In the genomic region with DNA sequence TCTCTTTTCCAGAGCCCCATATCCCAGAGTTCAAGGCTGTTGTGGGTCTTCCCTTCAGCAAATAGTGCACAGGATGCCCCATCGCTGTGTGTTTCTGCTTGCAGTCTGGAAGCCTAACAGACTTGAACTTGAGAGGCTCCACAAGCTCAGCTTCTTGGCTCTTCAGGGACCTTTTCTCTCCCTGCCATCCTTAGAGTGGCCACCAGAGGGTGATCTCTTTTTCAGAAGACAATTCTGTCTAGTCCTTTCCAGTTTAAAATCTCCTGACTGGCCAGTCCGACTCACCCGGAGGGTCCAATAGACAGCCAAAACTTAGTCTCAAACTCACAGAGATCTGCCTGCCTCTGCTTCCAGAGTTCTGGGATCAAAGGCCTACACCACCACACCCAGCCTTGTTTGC, we compare ENCODE assay signal across 7 mouse cellular contexts. TPM values are rescaled to one million over a fixed set of nuclear protein-coding genes. Genes with fewer than 3 reads are reported as not detected.
DNase-seq lines count a peak whose midpoint lies in the region; ATAC-seq lines count a peak whose summit lies in the region.

No protein-coding gene starts in this region.

- intact Hi-C loops in left cerebral cortex, postnatal 25 days (cut with DNase I) = no loop called here

- no peak overlapping the region for H3K4me3 ChIP-seq in intestine, embryonic 14.5 days (ENCODE audit: low read depth, low read length)
- no peak overlapping the region for H3K4me3 ChIP-seq in intestine, embryonic 15.5 days (replicated peaks)

- no peak overlapping the region for H3K27ac ChIP-seq in intestine, embryonic 14.5 days (ENCODE audit: low read depth)
- H3K27ac ChIP-seq in intestine, embryonic 15.5 days = no peak overlapping the region

- WGBS in intestine, embryonic 14.5 days = 37% methylated on average over 3 of the region's 3 CpGs
- whole genome bisulfite sequencing in intestine, embryonic 15.5 days = 28% methylated on average over 3 of the region's 3 CpGs

- no peaks in the 10 kb centered on the region for H3K36me3 ChIP-seq in intestine, embryonic 14.5 days (ENCODE audit: control insufficient read depth, insufficient read depth, low read length)
- no peaks in the 10 kb centered on the region for H3K36me3 ChIP-seq in intestine, embryonic 15.5 days
- H3K36me3 ChIP-seq in splenic B cell, adult 2 months (ENCODE audit: control insufficient read depth, insufficient read depth, low read length, poor library complexity, severe bottlenecking) = no peaks in the 10 kb centered on the region

- no peak for ATAC-seq in intestine, embryonic 14.5 days (replicated peaks; ENCODE audit: low FRiP score, low TSS enrichment, low read depth)
- no peak for ATAC-seq in intestine, embryonic 15.5 days

- H3K9me3 ChIP-seq in intestine, embryonic 14.5 days (ENCODE audit: control insufficient read depth, low read length) = no peaks in the 10 kb centered on the region
- no peaks in the 10 kb centered on the region for H3K9me3 ChIP-seq in intestine, embryonic 15.5 days

- H3K4me2 ChIP-seq in intestine, embryonic 14.5 days (ENCODE audit: low read length) = no peak overlapping the region
- no peak overlapping the region for H3K4me2 ChIP-seq in intestine, embryonic 15.5 days (replicated peaks)

- H3K9ac ChIP-seq in intestine, embryonic 14.5 days (ENCODE audit: low read length) = no peak overlapping the region
- H3K9ac ChIP-seq in intestine, embryonic 15.5 days = no peak overlapping the region

- H3K4me1 ChIP-seq in intestine, embryonic 14.5 days (replicated peaks; ENCODE audit: control insufficient read depth, insufficient read depth, low read length) = no peaks in the 10 kb centered on the region
- no peaks in the 10 kb centered on the region for H3K4me1 ChIP-seq in intestine, embryonic 15.5 days (replicated peaks)

- peak; percentile 70 for DNase-seq in intestine, embryonic 14.5 days (ENCODE audit: low spot score)
- DNase-seq in 3134 (ENCODE audit: extremely low read depth, insufficient read length, low spot score) (peak; percentile 53), 3T3-L1 (ENCODE audit: low read depth, low spot score) (peak; percentile 90)
- peak; percentile 71 to 75 for DNase-seq in adrenal gland, postnatal 36 days
- peak; percentile 47 to 67 for DNase-seq in left cerebral cortex, postnatal 25 days (ENCODE audit: low spot score in 2 of 2)
- DNase-seq in splenic B cell, adult 2 months (ENCODE audit: low read depth, low spot score) = peak; percentile 50

- no peaks in the 10 kb centered on the region for H3K27me3 ChIP-seq in intestine, embryonic 14.5 days (replicated peaks; ENCODE audit: control insufficient read depth, insufficient read depth, low read length)
- H3K27me3 ChIP-seq in intestine, embryonic 15.5 days (replicated peaks) = 0 out of 2 replicates have a peak, but pooled peaks cover 2% of the 10 kb centered on the region
- no peaks in the 10 kb centered on the region for H3K27me3 ChIP-seq in splenic B cell, adult 2 months (ENCODE audit: control insufficient read depth, insufficient read depth, low read length, poor library complexity, severe bottlenecking)

RNA-seq across cellular contexts. Expression of gene Vgf, which starts 16.2 kb away (rescaled TPM):
- 0.36 and 0.53 TPM in 2 replicates for polyA plus RNA-seq in intestine, embryonic 14.5 days (2014; fragmentation: Nextera tagmentation; extraction: Ambion mirVana)
- polyA plus RNA-seq in intestine, embryonic 15.5 days (2015; fragmentation: Nextera tagmentation; extraction: Ambion mirVana) = 0.66 and 0.85 TPM in 2 replicates
- 10 to 100 TPM in 1 of 2 experiments, 1 to 10 TPM in 1; 8.8 to 71.5 TPM for total RNA-seq in adrenal gland, postnatal 36 days (2021)
- total RNA-seq in left cerebral cortex, postnatal 25 days (2021) = 100 to 1,000 TPM; 392 to 396 TPM

RNA-seq across cellular contexts. Expression of gene Znhit1, which starts 22.2 kb away (rescaled TPM):
- 102 and 104 TPM in 2 replicates for polyA plus RNA-seq in intestine, embryonic 14.5 days (2014; fragmentation: Nextera tagmentation; extraction: Ambion mirVana)
- 99.9 and 111 TPM in 2 replicates for polyA plus RNA-seq in intestine, embryonic 15.5 days (2015; fragmentation: Nextera tagmentation; extraction: Ambion mirVana)
- 10 to 100 TPM; 84.0 to 97.9 TPM for total RNA-seq in adrenal gland, postnatal 36 days (2021)
- 10 to 100 TPM; 86.2 to 88.5 TPM for total RNA-seq in left cerebral cortex, postnatal 25 days (2021)

RNA-seq across cellular contexts. Expression of gene Plod3, which starts 23.2 kb away (rescaled TPM):
- 42.0 and 44.1 TPM in 2 replicates for polyA plus RNA-seq in intestine, embryonic 14.5 days (2014; fragmentation: Nextera tagmentation; extraction: Ambion mirVana)
- polyA plus RNA-seq in intestine, embryonic 15.5 days (2015; fragmentation: Nextera tagmentation; extraction: Ambion mirVana) = 41.1 and 42.8 TPM in 2 replicates
- total RNA-seq in adrenal gland, postnatal 36 days (2021) = 10 to 100 TPM; 67.5 to 78.8 TPM
- 10 to 100 TPM; 33.7 to 38.5 TPM for total RNA-seq in left cerebral cortex, postnatal 25 days (2021)

RNA-seq across cellular contexts. Expression of gene Ap1s1, which starts 35.9 kb away (rescaled TPM):
- polyA plus RNA-seq in intestine, embryonic 14.5 days (2014; fragmentation: Nextera tagmentation; extraction: Ambion mirVana) = 188 and 189 TPM in 2 replicates
- polyA plus RNA-seq in intestine, embryonic 15.5 days (2015; fragmentation: Nextera tagmentation; extraction: Ambion mirVana) = 230 and 242 TPM in 2 replicates
- 10 to 100 TPM; 91.3 to 93.7 TPM for total RNA-seq in adrenal gland, postnatal 36 days (2021)
- 100 to 1,000 TPM; 304 to 317 TPM for total RNA-seq in left cerebral cortex, postnatal 25 days (2021)

RNA-seq across cellular contexts. Expression of gene Cldn15, which starts 43.6 kb away (rescaled TPM):
- 12.7 and 18.4 TPM in 2 replicates for polyA plus RNA-seq in intestine, embryonic 14.5 days (2014; fragmentation: Nextera tagmentation; extraction: Ambion mirVana)
- polyA plus RNA-seq in intestine, embryonic 15.5 days (2015; fragmentation: Nextera tagmentation; extraction: Ambion mirVana) = 18.4 and 24.9 TPM in 2 replicates
- total RNA-seq in adrenal gland, postnatal 36 days (2021) = 10 to 100 TPM; 11.3 to 15.9 TPM
- not detected for total RNA-seq in left cerebral cortex, postnatal 25 days (2021)

Comparison
In these comparisons a context has a peak if more than half of its experiments do, and no peak if none do; other contexts are left out.
1. RNA of gene Vgf, which starts 16.2 kb away (total RNA-seq): 392 to 396 TPM in left cerebral cortex, postnatal 25 days; 8.8 to 71.5 TPM in adrenal gland, postnatal 36 days; every median in the first group is over 4 times any median in the second.
2. Peak in every context shown above with its lines, with median percentiles within 50 percentile points of each other: DNase-seq.